Mouse (Mus musculus) granulocyte monocyte progenitor cell, adult 5-6 weeks (primary cell): ENCODE measurements around the gene Rps27rt. TPM values are rescaled to one million over a fixed set of nuclear protein-coding genes. Genes with fewer than 3 reads are reported as not detected.
"Not testable (repeated sequence)": the region's sequence is repeated elsewhere in the genome, so short reads cannot be mapped to it uniquely, and the experiment has no call there.

Source experiments
- ATAC-seq: replicated peaks from 2 replicates; pipeline ENCODE4 v1.8.0; 2016; ENCODE audit warnings: mild to moderate bottlenecking, moderate TSS enrichment, inconsistent platforms; ENCODE audit not compliant: poor library complexity, severe bottlenecking
- total RNA-seq, 2 experiments: library from RNA; stranded (forward) in 1 of 2; stranded (reverse) in 1 of 2; fragments of 200-712, 200-1000 nt in 1 of 2; fragments of >200 nt in 1 of 2; fragmentation: Nextera tagmentation in 1 of 2; gene quantifications; 2 replicates each; pipeline ENCODE4 v1.2.3; 2014 to 2017

Gene Rps27rt
- total RNA-seq, 2 experiments from 2014 or later, result 225 to 366 TPM

GRCm38 (mm10) chr9:114986361-114986760, 3.8 kb upstream of the Rps27rt start:
- ATAC-seq, result no peak

DNA sequence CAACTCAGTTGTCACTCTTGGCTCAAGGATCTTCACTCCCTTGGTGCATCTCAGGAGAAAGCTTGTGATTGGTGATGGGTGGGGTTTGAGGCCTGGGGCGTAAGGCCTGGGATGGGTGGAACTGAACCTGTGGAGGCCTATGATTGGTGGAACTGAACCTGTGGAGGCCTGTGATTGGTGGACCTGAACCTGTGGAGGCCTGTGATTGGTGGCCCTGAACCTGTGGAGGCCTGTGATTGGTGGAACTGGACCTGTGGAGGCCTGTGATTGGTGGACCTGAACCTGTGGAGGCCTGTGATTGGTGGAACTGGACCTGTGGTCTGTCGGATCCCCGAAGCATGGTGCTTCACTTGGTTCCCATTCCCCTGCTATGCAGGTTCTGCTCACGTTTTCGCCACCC, 3.2 kb upstream of the Rps27rt start:
- ATAC-seq, result no peak

GRCm38 (mm10) chr9:114979969-114980368, 2.6 kb downstream of the Rps27rt start:
- ATAC-seq, result no peak

DNA sequence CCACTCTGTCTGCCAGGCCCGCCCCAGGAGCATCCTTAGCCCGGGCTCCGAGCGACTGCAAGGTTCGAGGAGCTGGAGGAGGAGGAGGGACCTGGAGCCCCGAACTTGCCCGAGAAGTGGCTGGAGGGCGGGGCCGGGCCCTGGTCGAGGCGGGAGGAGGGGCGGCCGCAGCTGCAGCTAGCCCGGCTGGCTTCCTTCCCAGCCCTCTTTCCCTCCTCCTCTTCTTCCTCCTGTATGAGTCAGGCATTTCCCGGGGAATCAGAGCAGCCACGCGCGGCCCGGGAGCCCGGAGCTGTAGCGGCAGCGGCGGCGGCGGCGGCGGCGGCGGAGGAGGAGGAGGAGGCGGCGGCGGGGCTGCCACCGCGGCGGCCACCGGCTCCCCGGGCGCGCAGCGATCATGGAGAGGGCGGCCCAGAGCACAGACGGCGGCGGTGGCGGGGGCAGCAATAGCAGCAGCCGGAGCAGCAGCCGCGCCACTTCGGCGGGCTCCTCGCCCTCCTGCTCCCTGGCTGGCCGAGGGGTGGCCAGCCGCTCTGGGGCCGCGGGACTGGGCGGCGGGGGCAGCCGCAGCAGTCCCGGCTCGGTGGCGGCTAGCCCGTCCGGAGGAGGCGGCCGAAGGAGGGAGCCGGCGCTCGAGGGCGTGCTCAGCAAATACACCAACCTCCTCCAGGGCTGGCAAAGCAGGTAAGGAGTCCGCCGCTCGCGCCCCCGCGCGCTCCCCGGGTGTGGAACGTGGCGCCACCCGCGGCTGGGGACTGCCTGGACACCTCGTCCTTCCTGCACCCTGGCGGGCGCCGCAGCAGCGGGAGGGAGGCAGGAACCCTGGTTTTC, 4.0 kb downstream of the Rps27rt start, which contains the start of gene Osbpl10:
TSS of gene Osbpl10 (plus strand) at position 289 of the 831 bp plus-strand sequence.
- ATAC-seq, result peak; percentile 91

DNA sequence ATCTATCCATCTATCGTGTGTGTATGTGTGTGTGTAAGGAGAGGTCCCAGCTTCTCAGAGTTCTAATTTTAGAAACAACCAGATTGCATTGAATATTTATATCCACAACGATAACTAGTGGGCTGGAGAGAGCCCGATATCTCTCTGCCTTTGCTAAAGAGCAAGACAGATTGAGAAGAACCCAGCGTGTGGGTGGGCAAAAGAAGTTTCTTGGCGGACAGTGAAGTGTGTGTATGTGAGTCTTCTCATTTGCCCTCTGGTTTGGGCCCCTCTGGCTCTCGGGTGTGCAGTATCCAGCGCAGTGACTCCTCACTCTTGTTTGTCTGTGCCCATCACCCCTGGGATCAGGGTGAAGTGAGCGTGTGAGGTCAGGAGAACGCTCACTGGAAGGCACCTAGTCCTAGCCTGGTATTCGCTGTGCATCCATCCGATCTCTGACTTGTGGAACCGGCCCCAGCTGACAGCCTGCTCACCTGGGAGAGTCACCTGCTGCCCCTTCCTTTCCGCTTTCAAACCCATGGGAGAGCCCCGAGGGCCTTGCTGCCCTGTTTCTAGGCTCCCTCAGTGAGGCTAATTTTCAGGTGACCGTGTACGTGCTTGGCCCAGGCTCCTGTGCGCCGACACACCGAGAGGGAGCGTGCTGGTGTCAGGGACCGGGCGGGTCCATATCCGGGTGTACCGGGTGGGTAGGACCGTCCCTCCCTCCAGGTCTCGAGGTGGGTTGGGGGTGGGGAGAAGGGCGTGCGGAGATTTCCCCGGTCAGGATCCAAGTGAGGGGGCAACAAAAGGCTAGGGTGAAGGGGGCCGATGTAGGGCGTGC, 4.9 kb downstream of the Rps27rt start:
- peak; percentile 9; the same call in 1 of the 2 replicates for ATAC-seq

DNA sequence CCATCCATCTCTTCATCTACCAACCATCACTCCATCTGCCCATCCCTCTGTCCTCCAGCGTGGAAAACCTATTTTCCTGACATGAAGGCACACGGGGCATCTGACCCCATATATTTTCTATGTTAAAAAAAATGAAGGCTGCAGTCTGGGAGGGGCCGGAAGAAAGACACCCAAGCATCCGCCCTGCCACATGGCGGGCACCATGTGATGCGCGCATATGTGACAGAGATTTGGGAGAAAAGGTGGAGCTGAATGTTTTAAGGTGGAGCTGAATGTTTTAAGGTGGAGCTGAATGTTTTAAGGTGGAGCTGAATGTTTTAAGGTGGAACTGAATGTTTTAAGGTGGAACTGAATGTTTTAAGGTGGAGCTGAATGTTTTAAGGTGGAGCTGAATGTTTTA, 16.3 kb downstream of the Rps27rt start:
- ATAC-seq, result not testable (repeated sequence)

DNA sequence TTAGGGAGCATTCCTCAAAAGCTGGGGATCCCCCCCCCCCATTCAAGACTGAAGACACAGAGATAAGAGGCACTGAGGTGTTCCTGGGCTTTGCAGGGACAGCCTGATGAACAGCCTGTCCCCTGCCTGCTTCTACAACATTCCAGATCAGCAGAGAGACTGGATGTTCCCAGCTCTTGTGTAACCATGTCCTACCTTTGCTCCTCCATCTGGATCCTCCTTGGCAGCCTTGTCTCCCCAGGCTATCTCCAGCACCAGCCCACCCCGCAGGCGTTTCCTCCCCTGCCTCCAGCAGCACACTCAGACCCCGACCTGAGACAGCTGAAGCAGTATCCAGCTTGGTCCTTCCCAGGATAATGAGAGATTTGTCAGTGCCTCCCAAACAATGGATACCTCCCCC, 18.4 kb downstream of the Rps27rt start:
- no peak for ATAC-seq

GRCm38 (mm10) chr9:114960844-114961243, 21.7 kb downstream of the Rps27rt start:
- ATAC-seq, result peak; percentile 58

DNA sequence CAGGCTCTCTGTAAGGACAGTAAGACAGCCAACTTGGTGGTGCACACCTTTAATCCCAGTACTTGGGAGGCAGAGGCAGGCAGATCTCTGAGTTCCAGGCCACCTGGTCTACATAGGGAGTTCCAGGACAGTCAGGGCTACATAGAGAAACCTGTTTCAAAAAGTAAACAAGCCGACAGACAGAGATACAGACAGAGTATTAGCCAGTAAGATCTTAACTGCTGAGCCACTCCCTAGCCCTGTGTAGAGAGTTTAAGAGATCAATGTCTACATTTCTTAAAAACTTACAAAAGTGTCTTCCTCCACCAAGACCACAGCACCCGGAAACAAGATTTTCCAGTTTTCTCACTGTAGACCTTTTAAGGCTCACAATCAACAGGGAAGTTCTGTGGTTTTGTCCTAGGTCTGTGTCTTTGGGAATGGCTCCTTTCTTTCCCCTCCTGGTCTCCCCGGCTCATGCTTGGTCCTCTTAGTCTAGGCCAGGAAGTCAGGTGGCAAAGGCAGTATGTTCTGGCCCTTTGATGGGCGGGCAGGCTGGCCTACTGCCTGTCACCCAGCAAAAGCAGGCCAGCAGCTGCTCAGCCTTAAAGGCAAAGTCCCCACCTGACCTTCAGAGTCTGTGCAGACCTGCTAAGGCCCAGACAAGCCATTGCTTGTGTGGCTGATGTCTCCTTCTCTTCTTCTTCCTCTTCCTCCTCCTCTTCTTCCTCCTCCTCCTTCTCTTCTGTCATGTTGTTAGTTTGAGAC, 22.3 kb downstream of the Rps27rt start:
- ATAC-seq, result peak; percentile 28

DNA sequence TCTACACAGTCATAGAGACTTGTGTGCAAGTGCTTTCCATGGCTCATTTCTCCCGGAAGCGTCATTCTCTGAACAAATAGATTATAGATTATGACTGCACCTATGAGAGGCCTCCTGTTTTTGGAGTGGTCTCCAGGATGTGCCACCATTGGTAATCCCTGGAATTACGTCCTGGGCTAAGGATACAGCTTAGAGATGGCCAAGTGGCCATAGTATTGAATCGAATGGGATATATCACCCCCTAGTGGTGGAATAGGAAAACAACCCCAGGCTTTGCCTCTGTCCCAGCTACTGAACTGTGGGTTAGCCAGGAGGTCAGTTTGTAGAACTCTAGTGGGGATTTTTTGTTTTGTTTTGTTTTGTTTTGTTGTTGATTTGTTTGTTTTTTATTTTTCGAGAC, 25.6 kb downstream of the Rps27rt start:
- peak; percentile 65 for ATAC-seq

DNA sequence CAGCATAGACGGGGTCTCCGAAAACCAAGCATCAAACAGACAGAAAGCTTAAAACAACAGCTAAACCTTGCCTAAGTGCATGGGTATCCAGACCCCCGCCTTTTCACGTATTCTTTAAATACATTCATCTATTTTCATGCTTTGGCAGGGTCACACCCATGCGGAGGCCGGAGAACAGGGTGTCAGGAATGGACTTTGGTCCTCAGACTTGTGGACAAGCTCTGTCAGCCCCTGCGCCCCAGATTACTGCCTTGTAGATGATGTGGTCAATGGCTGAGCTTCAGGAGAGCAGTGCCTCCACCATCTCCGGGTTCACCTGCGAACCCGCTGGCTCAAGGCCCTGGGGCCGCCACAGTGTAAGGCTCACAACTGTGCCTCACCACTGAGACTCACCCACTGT, 27.2 kb downstream of the Rps27rt start:
- no peak for ATAC-seq

DNA sequence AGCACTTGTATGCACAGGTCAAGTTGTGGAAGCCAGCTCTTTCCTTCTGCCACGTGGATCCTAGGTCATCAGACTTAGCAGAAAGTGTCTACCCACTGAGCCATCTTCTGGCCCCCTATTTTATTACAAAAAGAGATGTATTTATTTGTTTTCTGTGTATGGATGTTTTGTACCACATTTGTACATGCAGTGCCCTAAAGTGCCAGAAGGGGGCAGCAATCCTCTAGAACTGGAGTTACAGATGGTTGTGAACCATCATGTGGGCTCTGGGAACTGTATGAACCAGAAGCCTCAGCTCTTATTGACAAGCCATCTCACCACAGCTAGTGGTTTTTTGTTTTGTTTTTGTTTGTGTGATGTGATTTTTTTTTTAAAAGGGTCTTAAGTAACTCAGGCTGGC, 29.7 kb downstream of the Rps27rt start:
- no peak for ATAC-seq

DNA sequence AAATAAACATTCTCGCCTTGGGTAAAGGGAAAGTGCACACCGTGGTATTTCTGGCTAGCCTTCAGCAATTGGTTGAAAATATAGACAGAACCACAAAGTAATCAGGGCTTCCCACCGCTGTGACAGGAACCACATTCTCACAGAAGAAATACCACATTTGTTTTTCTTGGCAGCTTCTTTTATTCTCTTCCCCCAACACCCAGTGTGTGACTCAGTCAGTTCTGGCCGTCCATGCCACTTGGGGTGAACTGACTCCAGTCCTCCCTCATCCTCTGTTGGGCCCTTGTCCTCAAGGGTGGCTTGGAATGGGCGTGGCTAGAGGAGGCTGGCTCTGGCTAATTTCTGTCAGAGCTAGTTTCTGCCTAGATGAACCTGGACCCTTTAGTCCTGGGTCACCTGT, 34.1 kb downstream of the Rps27rt start:
- peak; percentile 69 for ATAC-seq

- no peak for ATAC-seq
These were observed 37.0 kb downstream of the Rps27rt start for GRCm38 (mm10) chr9:114945576-114945975.

GRCm38 (mm10) chr9:114944642-114945041, 37.9 kb downstream of the Rps27rt start:
- no peak for ATAC-seq

DNA sequence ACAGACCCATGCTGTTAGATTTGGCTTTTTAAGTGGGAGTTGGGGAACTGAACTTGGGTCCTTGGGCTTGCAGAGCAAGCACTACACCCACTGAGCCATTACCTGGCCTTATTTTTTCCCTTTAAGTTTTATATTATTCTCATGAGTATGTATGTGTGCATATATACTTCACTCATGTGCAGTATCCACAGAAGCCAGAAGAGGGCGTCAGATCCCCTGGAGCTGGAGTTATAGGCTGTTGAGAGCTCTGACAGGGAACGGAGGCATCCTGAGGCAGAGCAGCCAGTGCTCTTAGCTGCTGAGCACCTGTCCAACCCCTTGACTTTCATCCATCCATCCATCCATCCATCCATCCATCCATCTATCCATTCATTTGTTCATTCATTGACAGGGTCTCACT, 45.9 kb downstream of the Rps27rt start:
- no peak for ATAC-seq

DNA sequence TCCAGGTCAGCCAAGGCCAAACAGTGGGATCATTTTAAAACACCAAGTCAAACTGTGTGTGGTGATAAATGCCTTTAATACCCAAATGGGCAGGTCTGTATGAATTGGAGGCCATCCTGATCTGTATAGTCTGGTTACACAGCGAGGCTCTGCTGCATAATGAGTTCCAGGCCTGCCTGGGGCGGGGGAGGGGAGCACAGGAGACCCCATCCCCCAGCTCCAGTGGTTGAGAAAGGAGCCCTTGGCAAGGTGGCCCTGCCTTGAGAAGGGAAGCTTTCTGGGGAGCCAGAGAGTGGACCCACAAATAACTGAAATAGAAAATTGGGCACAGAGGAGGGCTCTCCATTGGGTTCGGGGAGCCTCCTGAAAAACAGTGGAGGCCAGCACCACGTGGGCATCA, 47.2 kb downstream of the Rps27rt start:
- ATAC-seq, result no peak

GRCm38 (mm10) chr9:114934231-114934630, 48.3 kb downstream of the Rps27rt start:
- 0 out of 2 replicates have a peak, but pooled peaks have one; percentile 21 for ATAC-seq

DNA sequence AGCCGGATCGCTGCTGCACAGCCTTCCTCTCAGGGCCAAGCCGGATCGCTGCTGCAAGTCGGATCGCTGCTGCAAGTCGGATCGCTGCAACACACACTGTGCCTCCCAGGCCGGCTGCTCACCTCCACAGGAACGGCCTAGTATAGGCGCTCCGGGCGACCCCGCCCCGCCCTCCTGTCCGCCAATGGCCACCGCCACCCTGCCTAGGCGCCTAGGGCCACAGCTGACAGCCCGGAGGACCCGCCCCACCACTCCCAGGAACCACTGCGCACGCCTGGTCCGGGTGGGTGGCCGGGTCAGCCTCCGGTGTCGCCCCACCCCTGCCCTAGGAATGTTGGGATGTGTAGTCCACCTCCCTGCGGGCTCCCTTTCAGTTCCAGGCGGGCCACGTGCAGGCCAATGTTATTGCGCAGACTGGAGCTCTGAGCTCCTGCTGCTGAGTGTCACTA, 48.8 kb downstream of the Rps27rt start, which contains the start of gene Gpd1l:
TSS of gene Gpd1l (minus strand) at position 265 of the 449 bp plus-strand sequence.
- ATAC-seq, result peak; percentile 88

GRCm38 (mm10) chr9:114933037-114933722, 49.4 kb downstream of the Rps27rt start:
- peak; percentile 60 for ATAC-seq
